Mouse (Mus musculus): ENCODE measurements around the gene Ube2u.

DNA sequence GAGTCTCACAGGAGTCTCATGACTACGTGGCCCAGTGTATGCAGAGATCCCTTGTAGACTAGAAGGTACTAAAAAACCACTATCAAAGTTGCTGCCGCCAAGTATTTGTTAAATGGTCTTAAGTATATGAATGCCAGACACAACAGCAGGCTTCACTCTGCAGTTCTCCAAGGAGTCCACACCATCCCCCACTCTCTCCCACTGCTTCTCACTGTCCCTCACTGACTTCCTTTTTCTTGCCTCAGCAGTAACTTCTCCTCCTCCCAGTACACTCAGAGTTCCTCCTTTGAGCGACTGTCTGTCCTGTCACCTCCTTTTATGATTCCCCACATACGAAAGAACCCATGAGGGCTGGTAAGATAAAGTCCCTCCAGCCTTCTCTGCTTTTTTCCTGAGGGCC, 69.3 kb downstream of the Ube2u start:
- no peak for TF ChIP-seq CTCF (IDR thresholded peaks at IDR 0.05)
- no peak for TF ChIP-seq EP300 (IDR thresholded peaks at IDR 0.05)

Data from lung, postnatal 0 days (tissue).